Mouse (Mus musculus) neural tube, embryonic 11.5 days (tissue): ENCODE results near the gene Atxn3. TPM values are rescaled to one million over a fixed set of nuclear protein-coding genes. Genes with fewer than 3 reads are reported as not detected.

Experiments used
- ATAC-seq: fragments of 200-750 bp; cut with Nextera tagmentation; 2 replicates; pipeline ENCODE4 v1.8.0; 2017; ENCODE audit warnings: moderate number of reproducible peaks, mild to moderate bottlenecking, moderate TSS enrichment, moderate library complexity; ENCODE audit not compliant: insufficient read depth, low FRiP score, low TSS enrichment
- DNase-seq: peaks from one replicate; pipeline ENCODE4 v3.0.0-alpha.2; 2015; ENCODE audit warnings: low spot score
- H3K27ac ChIP-seq: fragments of 300-500 bp; sonication (generic); 2 replicates; pipeline ENCODE4 v1.5.1; 2014; ENCODE audit warnings: low read depth, mild to moderate bottlenecking, low read length
- H3K27me3 ChIP-seq: fragments of 300-500 bp; sonication (generic); 2 replicates; pipeline ENCODE4 v1.6.1; 2014; ENCODE audit warnings: mild to moderate bottlenecking, low read length, mixed read lengths; ENCODE audit not compliant: control insufficient read depth, insufficient read depth
- H3K36me3 ChIP-seq: fragments of 300-500 bp; sonication (generic); 2 replicates; pipeline ENCODE4 v1.6.1; 2014; ENCODE audit warnings: mild to moderate bottlenecking, low read length, moderate library complexity, mixed read lengths; ENCODE audit not compliant: control insufficient read depth, insufficient read depth
- H3K4me1 ChIP-seq: fragments of 300-500 bp; sonication (generic); 2 replicates; pipeline ENCODE4 v1.6.1; 2014; ENCODE audit warnings: low read length, mixed read lengths; ENCODE audit not compliant: control insufficient read depth, insufficient read depth
- H3K4me2 ChIP-seq: fragments of 300-500 bp; sonication (generic); 2 replicates; pipeline ENCODE4 v1.6.1; 2014; ENCODE audit warnings: low read depth, mild to moderate bottlenecking, moderate library complexity
- H3K4me3 ChIP-seq: fragments of 300-500 bp; sonication (generic); 2 replicates; pipeline ENCODE4 v1.5.1; 2014; ENCODE audit warnings: low read depth, low read length
- H3K9ac ChIP-seq: fragments of 300-500 bp; sonication (generic); 2 replicates; pipeline ENCODE4 v1.6.1; 2014; ENCODE audit warnings: mild to moderate bottlenecking, low read length
- H3K9me3 ChIP-seq: fragments of 300-500 bp; sonication (generic); 2 replicates; pipeline ENCODE4 v1.6.1; 2016; ENCODE audit warnings: low read length; ENCODE audit not compliant: control insufficient read depth
- WGBS: fragments of 180-500 bp; shearing (Covaris S2); extraction: QIAGEN DNeasy Blood & Tissue Kit; methylation state at CpG from one replicate; pipeline ENCODE4 v1.1.7; 2014; 5-methylcytosine and 5-hydroxymethylcytosine counted together
- polyA plus RNA-seq: library from polyadenylated mRNA; unstranded; fragments of >200 nt; fragmentation: Nextera tagmentation; extraction: Ambion mirVana; gene quantifications from 2 replicates; pipeline ENCODE4 v1.2.1, GENCODE M21; 2014

The Atxn3 gene
- 14.1 and 19.4 TPM in 2 replicates for polyA plus RNA-seq

GRCm38 (mm10) chr12:101957942-101958544 is at the start of gene Atxn3:
Gene Atxn3, minus strand, starts transcription at chr12:101958246.
- DNase-seq (peak; percentile 97), ATAC-seq (peak; percentile 99)
- Histone ChIP-seq H3K4me1 (no peaks in the 10 kb centered on the region), H3K36me3 (no peaks in the 10 kb centered on the region), H3K4me2 (peak within 1 kb of the TSS; percentile 55), H3K9me3 (no peaks in the 10 kb centered on the region), H3K27ac (no peak within 1 kb of the TSS), H3K9ac (peak within 1 kb of the TSS; percentile 91), H3K4me3 (peak within 1 kb of the TSS; percentile 89), H3K27me3 (no peaks in the 10 kb centered on the region)
- WGBS = under 1% methylated on average over 51 of the region's 54 CpGs

- ATAC-seq = no peak
- peaks cover 14% of the 10 kb centered on the region for H3K36me3 ChIP-seq
- H3K4me2 ChIP-seq = no peak overlapping the region
- no peaks in the 10 kb centered on the region for H3K27me3 ChIP-seq
- H3K9me3 ChIP-seq = no peaks in the 10 kb centered on the region
- WGBS = 91% methylated on average over 11 of the region's 11 CpGs
- H3K4me1 ChIP-seq = no peaks in the 10 kb centered on the region
- H3K9ac ChIP-seq = no peak overlapping the region
- H3K4me3 ChIP-seq = no peak overlapping the region
- no peak for DNase-seq
- H3K27ac ChIP-seq = no peak overlapping the region
These were observed 42.7 kb upstream of the Atxn3 start for GRCm38 (mm10) chr12:102000785-102001184.

GRCm38 (mm10) chr12:101998929-101999328 is 40.9 kb upstream of the Atxn3 start:
- Histone ChIP-seq H3K4me2 (no peak overlapping the region), H3K27ac (no peak overlapping the region), H3K36me3 (peaks cover 14% of the 10 kb centered on the region), H3K4me1 (no peaks in the 10 kb centered on the region), H3K9ac (no peak overlapping the region), H3K4me3 (no peak overlapping the region), H3K9me3 (no peaks in the 10 kb centered on the region), H3K27me3 (no peaks in the 10 kb centered on the region)
- DNase-seq (no peak), ATAC-seq (no peak)
- WGBS = 96% methylated on average over 5 of the region's 5 CpGs

GRCm38 (mm10) chr12:101994576-101995467 is 36.8 kb upstream of the Atxn3 start:
- H3K36me3 ChIP-seq = peaks cover 24% of the 10 kb centered on the region
- H3K9me3 ChIP-seq = no peaks in the 10 kb centered on the region
- no peaks in the 10 kb centered on the region for H3K27me3 ChIP-seq
- H3K4me1 ChIP-seq = no peaks in the 10 kb centered on the region
- no peak for DNase-seq
- no peak overlapping the region for H3K27ac ChIP-seq
- no peak for ATAC-seq
- no peak overlapping the region for H3K9ac ChIP-seq
- H3K4me3 ChIP-seq = no peak overlapping the region
- 91% methylated on average over 8 of the region's 8 CpGs for WGBS
- no peak overlapping the region for H3K4me2 ChIP-seq

GRCm38 (mm10) chr12:101987659-101988058 is 29.6 kb upstream of the Atxn3 start:
- ATAC-seq = no peak
- 93% methylated on average over 6 of the region's 6 CpGs for WGBS
- Histone ChIP-seq H3K4me2 (no peak overlapping the region), H3K4me3 (no peak overlapping the region), H3K27ac (no peak overlapping the region), H3K9ac (no peak overlapping the region), H3K27me3 (no peaks in the 10 kb centered on the region), H3K9me3 (no peaks in the 10 kb centered on the region), H3K36me3 (peaks cover 21% of the 10 kb centered on the region), H3K4me1 (no peaks in the 10 kb centered on the region)
- DNase-seq = no peak

GRCm38 (mm10) chr12:101985110-101985509 is 27.1 kb upstream of the Atxn3 start:
- no peak overlapping the region for H3K27ac ChIP-seq
- H3K4me1 ChIP-seq = no peaks in the 10 kb centered on the region
- H3K27me3 ChIP-seq = no peaks in the 10 kb centered on the region
- H3K36me3 ChIP-seq = peaks cover 6% of the 10 kb centered on the region
- no peak overlapping the region for H3K4me2 ChIP-seq
- ATAC-seq = no peak
- H3K9ac ChIP-seq = no peak overlapping the region
- no peak for DNase-seq
- 85% methylated on average over 3 of the region's 3 CpGs for WGBS
- H3K9me3 ChIP-seq = no peaks in the 10 kb centered on the region
- H3K4me3 ChIP-seq = no peak overlapping the region

- Histone ChIP-seq H3K4me3 (no peak overlapping the region), H3K9me3 (no peaks in the 10 kb centered on the region), H3K27ac (no peak overlapping the region), H3K4me2 (no peak overlapping the region), H3K4me1 (no peaks in the 10 kb centered on the region), H3K9ac (no peak overlapping the region), H3K27me3 (no peaks in the 10 kb centered on the region), H3K36me3 (no peaks in the 10 kb centered on the region; the same call in 1 of the 2 replicates)
- DNase-seq = no peak
- ATAC-seq = no peak
- WGBS = 94% methylated on average over 9 of the region's 9 CpGs
These were observed 24.9 kb upstream of the Atxn3 start for GRCm38 (mm10) chr12:101982977-101983376.

- DNase-seq (no peak), ATAC-seq (no peak)
- Histone ChIP-seq H3K9ac (no peak overlapping the region), H3K27ac (no peak overlapping the region), H3K27me3 (no peaks in the 10 kb centered on the region), H3K9me3 (no peaks in the 10 kb centered on the region), H3K36me3 (no peaks in the 10 kb centered on the region), H3K4me2 (no peak overlapping the region), H3K4me1 (no peaks in the 10 kb centered on the region), H3K4me3 (no peak overlapping the region)
- WGBS = 95% methylated on average over 2 of the region's 2 CpGs
These were observed 23.5 kb upstream of the Atxn3 start for GRCm38 (mm10) chr12:101981559-101981958.

- ATAC-seq (no peak), DNase-seq (no peak)
- H3K27me3 ChIP-seq = no peaks in the 10 kb centered on the region
- H3K9ac ChIP-seq = no peak overlapping the region
- no peaks in the 10 kb centered on the region for H3K36me3 ChIP-seq
- no peak overlapping the region for H3K4me3 ChIP-seq
- no peak overlapping the region for H3K27ac ChIP-seq
- H3K4me2 ChIP-seq = no peak overlapping the region
- WGBS = 80% methylated on average over 5 of the region's 5 CpGs
- no peaks in the 10 kb centered on the region for H3K9me3 ChIP-seq
- H3K4me1 ChIP-seq = no peaks in the 10 kb centered on the region
These were observed 22.2 kb upstream of the Atxn3 start for GRCm38 (mm10) chr12:101980266-101980665.
